Mouse (Mus musculus): ENCODE measurements around the gene Grtp1. TPM values are rescaled to one million over a fixed set of nuclear protein-coding genes. Genes with fewer than 3 reads are reported as not detected.

Gene Grtp1
- polyA plus RNA-seq, 1 experiment from 2014 or later = 11.4 TPM

DNA sequence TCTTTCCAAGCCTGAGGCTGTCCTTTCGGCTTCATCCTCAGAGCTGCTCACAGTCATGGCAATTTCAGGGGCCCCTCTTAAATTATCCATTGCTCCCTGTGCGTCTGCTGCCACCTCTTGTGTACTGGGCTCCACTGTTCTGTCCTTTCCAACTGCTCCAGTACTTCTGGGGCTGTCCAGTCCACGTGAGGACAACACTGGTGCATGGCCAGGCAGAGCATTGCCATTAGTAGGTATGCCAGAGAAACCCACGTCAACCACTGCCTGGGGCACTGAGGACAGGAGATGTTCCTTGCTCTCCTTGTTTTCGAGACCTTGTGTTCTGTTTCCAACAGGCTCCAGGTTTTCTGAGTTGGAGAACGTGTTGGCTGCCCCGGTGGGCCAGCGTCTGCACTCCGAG lies 24.0 kb upstream of the Grtp1 start:
- H3K9me3 ChIP-seq = no peaks in the 10 kb centered on the region
- H3K27ac ChIP-seq = no peak overlapping the region
- no peaks in the 10 kb centered on the region for H3K36me3 ChIP-seq
- H3K27me3 ChIP-seq = 0 out of 2 replicates have a peak, but pooled peaks cover 9% of the 10 kb centered on the region
- no peak overlapping the region for H3K9ac ChIP-seq
- no peak overlapping the region for H3K4me3 ChIP-seq
- 83% methylated on average over 9 of the region's 9 CpGs for WGBS
- no peak overlapping the region for H3K4me2 ChIP-seq
- no peak for ATAC-seq (ENCODE audit: low FRiP score)
- peaks cover 3% of the 10 kb centered on the region; the same call in 1 of the 2 replicates for H3K4me1 ChIP-seq (replicated peaks)

DNA sequence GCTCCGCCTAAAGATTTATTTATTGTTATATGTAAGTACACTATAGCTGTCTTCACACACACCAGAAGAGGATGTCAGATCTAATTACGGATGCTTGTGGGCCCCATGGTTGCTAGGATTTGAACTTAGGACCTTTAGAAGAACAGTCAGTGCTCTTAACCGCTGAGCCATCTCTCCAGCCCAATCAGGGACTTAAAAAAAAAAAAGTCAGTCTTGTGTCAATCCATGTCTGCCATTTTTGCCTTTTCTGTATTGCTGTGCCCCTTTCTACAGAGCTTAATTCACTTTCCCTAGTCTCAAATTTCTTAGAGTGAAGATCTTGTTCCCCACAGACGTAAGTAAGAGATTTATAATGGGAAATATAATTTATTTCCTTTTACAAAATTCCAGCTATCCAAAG lies 18.0 kb upstream of the Grtp1 start:
- WGBS = 83% methylated on average over 4 of the region's 4 CpGs
- H3K27me3 ChIP-seq = 0 out of 2 replicates have a peak, but pooled peaks cover 9% of the 10 kb centered on the region
- ATAC-seq (ENCODE audit: low FRiP score) = no peak
- no peaks in the 10 kb centered on the region for H3K36me3 ChIP-seq
- no peak overlapping the region for H3K27ac ChIP-seq
- H3K4me2 ChIP-seq = no peak overlapping the region
- peaks cover 7% of the 10 kb centered on the region for H3K4me1 ChIP-seq (replicated peaks)
- no peaks in the 10 kb centered on the region for H3K9me3 ChIP-seq
- no peak overlapping the region for H3K4me3 ChIP-seq
- no peak overlapping the region for H3K9ac ChIP-seq

DNA sequence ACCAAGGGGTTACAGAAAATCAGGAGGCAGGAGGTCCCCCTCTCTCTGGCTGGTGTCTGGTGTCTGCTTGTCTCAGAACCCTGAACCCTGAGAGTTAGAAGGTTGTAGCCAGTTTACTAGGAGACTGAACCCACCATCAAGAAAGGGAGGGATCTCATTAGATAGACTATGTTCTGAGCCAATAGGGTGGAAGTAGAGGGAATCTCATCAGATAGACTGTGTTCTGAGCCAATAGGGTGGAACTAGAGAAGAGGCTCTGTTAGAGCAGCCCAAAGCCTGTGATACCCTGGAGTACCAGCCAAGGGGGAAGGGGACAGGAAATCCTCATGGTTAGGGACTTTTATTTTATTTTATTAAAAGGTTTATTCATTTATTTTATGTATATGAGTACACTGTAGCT lies 17.6 kb upstream of the Grtp1 start:
- H3K4me1 ChIP-seq (replicated peaks) = peaks cover 12% of the 10 kb centered on the region

DNA sequence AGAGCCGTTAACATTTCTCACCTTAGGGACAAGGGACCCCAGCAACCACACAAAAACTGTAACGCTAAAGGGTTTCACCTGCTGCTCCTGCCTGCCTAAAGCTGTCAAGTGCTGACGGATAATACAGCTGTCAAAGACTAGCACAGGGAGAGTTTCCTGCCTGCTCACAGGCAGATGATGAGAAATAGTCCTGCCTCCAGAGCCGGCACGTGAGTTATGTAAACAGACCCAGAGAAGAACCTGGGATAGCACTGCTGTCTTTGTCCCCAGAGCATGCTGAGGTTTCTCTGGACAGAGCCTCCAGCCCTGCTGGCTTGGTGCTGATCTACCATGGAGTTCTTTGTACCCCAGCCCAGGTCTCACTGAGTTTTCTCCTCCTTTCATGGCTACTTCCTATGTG lies 16.7 kb upstream of the Grtp1 start:
- Histone ChIP-seq H3K27me3 (0 out of 2 replicates have a peak, but pooled peaks cover 4% of the 10 kb centered on the region), H3K9me3 (no peaks in the 10 kb centered on the region), H3K36me3 (no peaks in the 10 kb centered on the region), H3K4me3 (no peak overlapping the region), H3K9ac (no peak overlapping the region), H3K4me2 (no peak overlapping the region), H3K4me1 (replicated peaks) (peaks cover 12% of the 10 kb centered on the region), H3K27ac (no peak overlapping the region)
- no peak for ATAC-seq (ENCODE audit: low FRiP score)
- 62% methylated on average over 5 of the region's 5 CpGs for WGBS

More for the DNA sequence above, 17.6 kb upstream of the Grtp1 start:
- Histone ChIP-seq H3K27ac (no peak overlapping the region), H3K27me3 (0 out of 2 replicates have a peak, but pooled peaks cover 9% of the 10 kb centered on the region), H3K9me3 (no peaks in the 10 kb centered on the region), H3K4me2 (no peak overlapping the region), H3K36me3 (no peaks in the 10 kb centered on the region), H3K4me3 (no peak overlapping the region), H3K9ac (no peak overlapping the region)
- no peak for ATAC-seq (ENCODE audit: low FRiP score)

DNA sequence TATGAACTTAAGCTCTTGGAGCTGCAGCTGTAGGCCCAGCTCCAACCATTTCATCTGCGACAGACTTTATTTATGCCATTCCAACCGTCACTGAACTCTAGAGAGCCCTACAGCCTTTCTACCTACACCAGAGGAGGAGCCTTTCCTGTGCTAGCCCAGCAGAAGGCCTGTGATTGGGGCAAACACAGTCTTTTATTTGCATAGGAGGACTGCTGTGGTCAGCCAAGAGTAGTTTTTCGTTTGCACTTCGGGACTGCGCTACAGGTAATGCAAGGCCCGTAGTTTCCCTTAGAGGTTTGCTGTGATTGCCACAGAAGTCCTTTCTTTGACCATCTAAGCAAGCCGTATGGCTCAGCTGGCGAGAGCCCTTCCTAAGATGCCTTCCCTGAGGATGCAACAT lies 16.0 kb upstream of the Grtp1 start:
- 78% methylated on average over 8 of the region's 8 CpGs for WGBS
- no peak overlapping the region for H3K27ac ChIP-seq
- no peaks in the 10 kb centered on the region for H3K9me3 ChIP-seq

DNA sequence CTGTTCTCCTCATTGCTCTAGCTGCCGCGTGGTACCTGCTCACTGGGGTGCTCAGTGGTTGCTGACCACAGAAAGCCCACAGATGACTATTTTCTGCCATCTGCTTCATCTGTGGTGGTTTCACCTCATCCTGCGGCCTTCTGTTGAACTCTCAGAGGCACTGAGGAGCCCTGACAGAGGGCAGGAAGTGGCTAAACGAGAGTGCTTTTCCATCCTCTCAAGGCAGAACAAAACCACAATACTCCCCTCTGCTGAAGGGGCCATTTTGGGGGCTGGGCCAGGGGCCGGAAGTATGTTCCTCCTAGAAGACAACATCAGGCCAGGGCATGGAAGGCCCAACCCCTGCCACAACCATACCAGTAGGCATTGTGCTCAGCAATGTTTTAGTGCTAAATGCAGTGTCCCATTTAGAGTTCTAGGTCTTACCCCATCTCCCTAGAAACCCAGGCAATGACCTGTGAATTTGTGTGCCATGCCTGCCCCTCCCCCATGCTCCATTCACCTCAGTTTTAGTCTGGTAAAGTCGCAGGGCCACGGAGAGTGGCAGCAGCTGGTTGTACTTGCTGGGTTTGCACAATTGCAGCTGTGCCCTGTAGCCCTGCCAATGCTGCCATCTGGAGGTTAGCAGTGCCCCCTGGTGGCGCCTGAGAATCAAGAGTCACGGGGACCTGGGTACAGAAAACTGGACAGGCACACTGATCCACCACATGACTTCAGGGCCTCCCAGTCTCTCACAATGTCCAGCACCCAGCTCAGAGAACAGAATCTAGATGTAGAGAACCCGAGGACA lies 13.3 kb upstream of the Grtp1 start:
- H3K9me3 ChIP-seq = no peaks in the 10 kb centered on the region
- H3K27ac ChIP-seq = peak overlapping the region; percentile 48; the same call in 1 of the 2 replicates
- ATAC-seq (ENCODE audit: low FRiP score) = peak; percentile 77
- H3K36me3 ChIP-seq = no peaks in the 10 kb centered on the region
- peaks cover 12% of the 10 kb centered on the region for H3K4me1 ChIP-seq (replicated peaks)
- WGBS = 30% methylated on average over 10 of the region's 10 CpGs
- H3K4me2 ChIP-seq = peak overlapping the region; percentile 40
- H3K4me3 ChIP-seq = no peak overlapping the region
- H3K9ac ChIP-seq = no peak overlapping the region
- H3K27me3 ChIP-seq = no peaks in the 10 kb centered on the region; the same call in 1 of the 2 replicates

More for the DNA sequence above, 16.0 kb upstream of the Grtp1 start:
- peaks cover 12% of the 10 kb centered on the region for H3K4me1 ChIP-seq (replicated peaks)
- no peaks in the 10 kb centered on the region for H3K27me3 ChIP-seq
- H3K9ac ChIP-seq = no peak overlapping the region
- no peak overlapping the region for H3K4me2 ChIP-seq
- no peak for ATAC-seq (ENCODE audit: low FRiP score)
- no peak overlapping the region for H3K4me3 ChIP-seq
- no peaks in the 10 kb centered on the region for H3K36me3 ChIP-seq

DNA sequence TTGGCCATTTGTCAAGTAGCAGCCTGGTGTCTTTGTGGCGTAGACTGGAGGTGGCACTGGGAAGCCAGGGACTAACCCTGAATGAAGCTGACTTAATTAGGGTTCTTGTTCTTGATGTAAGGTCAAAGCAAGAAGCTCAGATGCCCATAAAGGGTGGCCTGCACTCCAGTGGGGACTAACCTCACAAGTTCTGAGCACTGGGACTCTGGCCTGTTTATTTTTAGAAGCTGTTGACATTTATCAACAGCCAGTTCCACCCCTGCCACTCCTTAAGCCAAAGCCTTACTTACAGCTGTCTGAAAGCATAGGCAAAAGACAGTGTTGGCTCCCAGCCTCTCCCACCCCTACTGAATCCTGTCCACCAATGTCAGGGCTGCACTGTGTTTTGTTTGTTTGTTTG lies 9.3 kb upstream of the Grtp1 start:
- no peak for ATAC-seq (ENCODE audit: low FRiP score)
- Histone ChIP-seq H3K4me1 (replicated peaks) (peaks cover 12% of the 10 kb centered on the region), H3K4me2 (no peak overlapping the region), H3K9ac (no peak overlapping the region), H3K36me3 (no peaks in the 10 kb centered on the region), H3K27ac (no peak overlapping the region), H3K27me3 (no peaks in the 10 kb centered on the region; the same call in none of the 2 replicates), H3K4me3 (no peak overlapping the region), H3K9me3 (no peaks in the 10 kb centered on the region)
- 46% methylated on average over 1 of the region's 1 CpGs for WGBS

DNA sequence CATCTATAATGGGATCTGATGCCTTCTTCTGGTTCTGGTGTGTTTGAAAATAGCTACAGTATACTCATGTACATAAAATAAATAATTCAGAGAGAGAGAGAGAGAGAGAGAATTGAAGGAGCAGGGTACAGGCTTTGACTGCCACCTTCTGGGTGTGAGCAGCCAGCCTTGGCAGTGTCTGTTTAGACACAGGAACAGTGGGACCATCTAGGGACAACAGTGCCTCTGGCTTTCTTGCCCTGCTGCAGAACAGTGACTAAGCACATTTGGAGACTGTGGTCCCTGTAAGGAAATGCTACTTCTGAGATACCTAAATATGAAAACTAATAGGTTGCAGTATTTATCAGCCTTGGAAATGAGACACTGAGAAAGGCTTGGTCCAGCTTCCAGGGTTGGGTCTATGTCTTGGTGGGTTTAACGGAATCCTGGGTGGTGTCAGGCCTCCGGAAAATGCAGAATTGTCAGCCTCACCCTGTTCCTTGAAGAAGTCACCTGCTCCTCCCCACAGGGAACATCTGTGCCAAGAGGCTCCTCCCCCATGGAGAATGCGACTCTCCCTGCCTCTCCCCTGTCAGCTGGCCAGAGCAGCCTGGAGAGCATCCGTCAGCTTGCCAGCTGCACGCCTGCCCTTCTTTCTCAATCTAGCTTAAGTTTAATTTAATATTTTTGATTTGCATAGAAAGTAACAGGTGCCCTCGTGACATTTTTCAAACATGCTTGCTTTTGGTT lies 8.4 kb upstream of the Grtp1 start:
- no peaks in the 10 kb centered on the region for H3K36me3 ChIP-seq
- no peak overlapping the region for H3K9ac ChIP-seq
- H3K27ac ChIP-seq = no peak overlapping the region
- ATAC-seq (ENCODE audit: low FRiP score) = no peak
- no peak overlapping the region for H3K4me2 ChIP-seq
- WGBS = 51% methylated on average over 6 of the region's 6 CpGs
- H3K27me3 ChIP-seq = no peaks in the 10 kb centered on the region; the same call in none of the 2 replicates
- peaks cover 8% of the 10 kb centered on the region for H3K4me1 ChIP-seq (replicated peaks)
- no peaks in the 10 kb centered on the region for H3K9me3 ChIP-seq
- no peak overlapping the region for H3K4me3 ChIP-seq

DNA sequence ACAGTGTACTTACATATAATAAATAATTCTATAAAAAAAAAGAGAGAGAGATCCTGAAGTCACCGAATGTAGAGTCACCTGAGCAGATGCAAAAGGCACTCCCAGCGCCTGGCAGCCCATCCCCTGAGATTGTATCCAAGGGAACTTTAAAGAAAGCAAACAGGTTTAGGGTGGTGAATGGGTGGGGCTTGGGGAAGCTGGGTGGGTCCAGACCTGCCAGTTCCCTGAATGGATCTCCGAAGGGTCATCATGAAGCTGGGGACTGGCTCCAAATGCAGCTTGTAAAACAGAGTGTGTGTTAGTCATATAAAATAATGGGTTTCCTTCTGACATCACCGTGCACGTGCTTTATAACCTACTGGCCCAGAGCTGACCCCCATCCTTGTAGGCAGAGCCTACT lies 5.9 kb upstream of the Grtp1 start:
- H3K36me3 ChIP-seq = no peaks in the 10 kb centered on the region
- ATAC-seq (ENCODE audit: low FRiP score) = no peak
- H3K4me2 ChIP-seq = no peak overlapping the region
- no peak overlapping the region for H3K27ac ChIP-seq
- H3K4me1 ChIP-seq (replicated peaks) = peaks cover under 1% of the 10 kb centered on the region; the same call in 1 of the 2 replicates
- peaks cover 23% of the 10 kb centered on the region for H3K27me3 ChIP-seq
- 48% methylated on average over 5 of the region's 5 CpGs for WGBS
- H3K4me3 ChIP-seq = no peak overlapping the region
- H3K9ac ChIP-seq = no peak overlapping the region
- no peaks in the 10 kb centered on the region for H3K9me3 ChIP-seq

DNA sequence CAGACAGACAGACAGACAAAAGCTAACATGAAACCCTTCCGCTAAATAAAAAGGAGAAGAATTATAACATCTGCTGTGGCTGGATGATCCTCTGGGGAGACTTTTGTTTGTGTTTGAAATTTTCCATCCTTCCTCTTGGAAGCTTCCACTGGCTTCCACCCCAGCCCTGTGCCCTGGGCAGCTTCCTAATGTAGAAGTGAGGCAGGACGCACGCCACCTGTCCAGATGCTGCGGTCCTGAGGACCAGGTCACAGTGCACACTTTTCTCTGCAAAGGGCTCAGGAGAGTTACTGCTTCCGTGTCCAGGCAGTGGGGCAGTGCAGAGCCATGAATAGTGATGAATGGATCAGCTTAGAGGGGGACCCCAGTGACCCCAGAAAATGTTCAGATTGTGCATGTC lies 4.9 kb upstream of the Grtp1 start:
- Histone ChIP-seq H3K36me3 (no peaks in the 10 kb centered on the region), H3K4me1 (replicated peaks) (peaks cover 8% of the 10 kb centered on the region), H3K27ac (no peak overlapping the region), H3K4me3 (no peak overlapping the region), H3K27me3 (peaks cover 33% of the 10 kb centered on the region), H3K9me3 (no peaks in the 10 kb centered on the region), H3K9ac (no peak overlapping the region), H3K4me2 (no peak overlapping the region)
- 87% methylated on average over 5 of the region's 5 CpGs for WGBS
- no peak for ATAC-seq (ENCODE audit: low FRiP score)

DNA sequence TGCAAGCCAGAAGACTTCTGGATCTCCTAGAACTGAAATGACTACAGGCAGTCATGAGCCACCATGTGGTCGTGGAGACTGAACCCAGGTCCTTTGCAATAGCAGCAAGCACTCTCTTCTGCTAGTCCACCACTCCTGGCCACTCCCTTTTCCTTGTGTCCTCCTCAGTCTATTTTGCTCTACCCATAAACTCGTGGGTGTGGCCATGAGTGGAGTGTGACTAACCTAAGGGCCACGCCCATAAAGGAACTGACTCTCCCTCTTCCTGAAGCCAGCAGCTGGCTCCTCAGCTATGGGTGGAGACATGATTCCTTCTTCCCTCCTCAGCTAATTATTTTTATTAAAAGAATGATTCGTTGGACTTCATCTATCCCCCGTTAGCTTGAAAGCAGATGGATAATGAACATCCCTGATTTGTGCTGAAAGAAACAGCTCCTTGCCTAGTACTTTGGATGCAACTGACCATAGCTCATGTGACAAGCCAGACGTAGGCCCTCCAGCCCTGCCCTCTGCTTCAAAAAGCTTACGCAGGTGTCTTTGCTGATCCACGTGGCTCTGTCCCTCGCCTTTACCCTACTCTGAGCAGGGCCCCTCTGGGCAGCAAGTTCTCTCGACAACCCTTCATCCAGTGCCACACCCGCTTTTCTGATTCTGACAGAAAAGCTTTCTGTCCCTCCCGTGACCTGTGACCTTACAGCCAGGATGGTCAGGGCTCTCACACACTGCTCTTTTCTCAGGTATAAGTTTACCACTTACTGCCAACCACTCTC lies 4.1 kb upstream of the Grtp1 start:
- Histone ChIP-seq H3K27me3 (peaks cover 41% of the 10 kb centered on the region), H3K4me2 (no peak overlapping the region), H3K9me3 (no peaks in the 10 kb centered on the region), H3K27ac (no peak overlapping the region), H3K4me1 (replicated peaks) (peaks cover 14% of the 10 kb centered on the region), H3K4me3 (no peak overlapping the region), H3K36me3 (no peaks in the 10 kb centered on the region), H3K9ac (no peak overlapping the region)
- no peak for ATAC-seq (ENCODE audit: low FRiP score)
- WGBS = 74% methylated on average over 12 of the region's 12 CpGs

DNA sequence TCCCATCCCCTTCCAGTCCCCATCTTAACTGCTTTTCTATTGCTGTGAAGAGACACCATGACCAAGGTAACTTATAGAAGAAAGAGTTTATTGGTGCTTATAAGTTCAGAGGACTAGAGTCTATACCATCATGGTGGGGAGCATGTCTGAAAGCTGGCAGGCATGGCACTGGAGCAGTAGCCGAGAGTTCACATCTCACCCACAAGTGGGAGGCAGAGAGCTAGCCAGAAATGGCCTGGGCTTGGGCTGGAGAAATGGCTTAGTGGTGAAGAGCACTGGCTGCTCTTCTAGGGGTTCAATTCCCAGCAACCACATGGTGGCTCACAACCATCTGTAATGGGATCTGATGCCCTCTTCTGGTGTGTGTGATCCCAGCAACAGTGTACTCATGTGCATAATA lies 3.1 kb upstream of the Grtp1 start:
- Histone ChIP-seq H3K27ac (no peak overlapping the region), H3K27me3 (peaks cover 43% of the 10 kb centered on the region), H3K4me2 (no peak overlapping the region), H3K9ac (no peak overlapping the region), H3K9me3 (no peaks in the 10 kb centered on the region), H3K36me3 (no peaks in the 10 kb centered on the region), H3K4me1 (replicated peaks) (peaks cover 14% of the 10 kb centered on the region), H3K4me3 (no peak overlapping the region)
- 69% methylated on average over 1 of the region's 1 CpGs for WGBS
- no peak for ATAC-seq (ENCODE audit: low FRiP score)

Data from hindbrain, embryonic 13.5 days (tissue).